Mouse (Mus musculus): ENCODE data around the gene Tll2. TPM values are rescaled to one million over a fixed set of nuclear protein-coding genes. Genes with fewer than 3 reads are reported as not detected.

Tll2 gene
- polyA plus RNA-seq, 1 experiment from 2014 or later = not detected

- no peak overlapping the region for H3K27ac ChIP-seq (ENCODE audit: low read length)
These were observed 67.0 kb downstream of the Tll2 start for GRCm38 (mm10) chr19:41139629-41140028.

GRCm38 (mm10) chr19:41123009-41123408 is 83.6 kb downstream of the Tll2 start:
- ATAC-seq (ENCODE audit: low read depth) = no peak

More at GRCm38 (mm10) chr19:41139629-41140028, 67.0 kb downstream of the Tll2 start:
- no peaks in the 10 kb centered on the region for H3K9me3 ChIP-seq (ENCODE audit: control insufficient read depth, low read length)
- 48% methylated on average over 4 of the region's 4 CpGs for WGBS
- H3K27me3 ChIP-seq (ENCODE audit: control insufficient read depth, insufficient read depth, low read depth, low read length) = no peaks in the 10 kb centered on the region
- ATAC-seq (ENCODE audit: low read depth) = no peak
- H3K4me2 ChIP-seq (ENCODE audit: low read depth, low read length) = no peak overlapping the region
- H3K9ac ChIP-seq (ENCODE audit: low read length) = no peak overlapping the region
- no peak overlapping the region for H3K4me3 ChIP-seq (ENCODE audit: low read length)
- no peaks in the 10 kb centered on the region for H3K36me3 ChIP-seq (ENCODE audit: control insufficient read depth, insufficient read depth, low read length)
- no peaks in the 10 kb centered on the region for H3K4me1 ChIP-seq (replicated peaks; ENCODE audit: control insufficient read depth, insufficient read depth, low read length)

GRCm38 (mm10) chr19:41119924-41120323 is 86.7 kb downstream of the Tll2 start:
- H3K27me3 ChIP-seq (ENCODE audit: control insufficient read depth, insufficient read depth, low read depth, low read length) = no peaks in the 10 kb centered on the region
- H3K36me3 ChIP-seq (ENCODE audit: control insufficient read depth, insufficient read depth, low read length) = no peaks in the 10 kb centered on the region
- 74% methylated on average over 13 of the region's 13 CpGs for WGBS
- H3K4me3 ChIP-seq (ENCODE audit: low read length) = no peak overlapping the region
- 0 out of 2 replicates have a peak, but pooled peaks cover 3% of the 10 kb centered on the region for H3K4me1 ChIP-seq (replicated peaks; ENCODE audit: control insufficient read depth, insufficient read depth, low read length)
- H3K9me3 ChIP-seq (ENCODE audit: control insufficient read depth, low read length) = no peaks in the 10 kb centered on the region
- H3K9ac ChIP-seq (ENCODE audit: low read length) = no peak overlapping the region
- no peak overlapping the region for H3K4me2 ChIP-seq (ENCODE audit: low read depth, low read length)
- H3K27ac ChIP-seq (ENCODE audit: low read length) = no peak overlapping the region
- no peak for ATAC-seq (ENCODE audit: low read depth)

More at GRCm38 (mm10) chr19:41123009-41123408, 83.6 kb downstream of the Tll2 start:
- H3K4me2 ChIP-seq (ENCODE audit: low read depth, low read length) = no peak overlapping the region
- no peak overlapping the region for H3K9ac ChIP-seq (ENCODE audit: low read length)
- H3K4me3 ChIP-seq (ENCODE audit: low read length) = no peak overlapping the region
- H3K4me1 ChIP-seq (replicated peaks; ENCODE audit: control insufficient read depth, insufficient read depth, low read length) = 0 out of 2 replicates have a peak, but pooled peaks cover 3% of the 10 kb centered on the region
- no peaks in the 10 kb centered on the region for H3K9me3 ChIP-seq (ENCODE audit: control insufficient read depth, low read length)
- H3K36me3 ChIP-seq (ENCODE audit: control insufficient read depth, insufficient read depth, low read length) = no peaks in the 10 kb centered on the region
- no peaks in the 10 kb centered on the region for H3K27me3 ChIP-seq (ENCODE audit: control insufficient read depth, insufficient read depth, low read depth, low read length)
- 56% methylated on average over 3 of the region's 3 CpGs for WGBS
- H3K27ac ChIP-seq (ENCODE audit: low read length) = no peak overlapping the region

GRCm38 (mm10) chr19:41118346-41118745 is 88.3 kb downstream of the Tll2 start:
- no peak overlapping the region for H3K27ac ChIP-seq (ENCODE audit: low read length)
- ATAC-seq (ENCODE audit: low read depth) = peak; percentile 76
- no peaks in the 10 kb centered on the region for H3K36me3 ChIP-seq (ENCODE audit: control insufficient read depth, insufficient read depth, low read length)
- H3K4me2 ChIP-seq (ENCODE audit: low read depth, low read length) = no peak overlapping the region
- 0 out of 2 replicates have a peak, but pooled peaks cover 3% of the 10 kb centered on the region for H3K4me1 ChIP-seq (replicated peaks; ENCODE audit: control insufficient read depth, insufficient read depth, low read length)
- 31% methylated on average over 6 of the region's 6 CpGs for WGBS
- no peaks in the 10 kb centered on the region for H3K9me3 ChIP-seq (ENCODE audit: control insufficient read depth, low read length)
- no peak overlapping the region for H3K4me3 ChIP-seq (ENCODE audit: low read length)
- no peaks in the 10 kb centered on the region for H3K27me3 ChIP-seq (ENCODE audit: control insufficient read depth, insufficient read depth, low read depth, low read length)
- no peak overlapping the region for H3K9ac ChIP-seq (ENCODE audit: low read length)

- Histone ChIP-seq H3K27me3 (ENCODE audit: control insufficient read depth, insufficient read depth, low read depth, low read length) (no peaks in the 10 kb centered on the region), H3K4me3 (ENCODE audit: low read length) (no peak overlapping the region), H3K9me3 (ENCODE audit: control insufficient read depth, low read length) (no peaks in the 10 kb centered on the region), H3K4me2 (ENCODE audit: low read depth, low read length) (no peak overlapping the region), H3K27ac (ENCODE audit: low read length) (no peak overlapping the region), H3K9ac (ENCODE audit: low read length) (no peak overlapping the region), H3K4me1 (replicated peaks; ENCODE audit: control insufficient read depth, insufficient read depth, low read length) (0 out of 2 replicates have a peak, but pooled peaks cover 3% of the 10 kb centered on the region), H3K36me3 (ENCODE audit: control insufficient read depth, insufficient read depth, low read length) (no peaks in the 10 kb centered on the region)
- WGBS = 75% methylated on average over 4 of the region's 4 CpGs
- no peak for ATAC-seq (ENCODE audit: low read depth)
These were observed 89.3 kb downstream of the Tll2 start for GRCm38 (mm10) chr19:41117334-41117733.

GRCm38 (mm10) chr19:41114611-41115010 is 92.0 kb downstream of the Tll2 start:
- H3K4me2 ChIP-seq (ENCODE audit: low read depth, low read length) = no peak overlapping the region
- H3K27me3 ChIP-seq (ENCODE audit: control insufficient read depth, insufficient read depth, low read depth, low read length) = no peaks in the 10 kb centered on the region
- WGBS = 36% methylated on average over 5 of the region's 5 CpGs
- H3K27ac ChIP-seq (ENCODE audit: low read length) = no peak overlapping the region
- H3K9ac ChIP-seq (ENCODE audit: low read length) = no peak overlapping the region
- no peak overlapping the region for H3K4me3 ChIP-seq (ENCODE audit: low read length)
- H3K4me1 ChIP-seq (replicated peaks; ENCODE audit: control insufficient read depth, insufficient read depth, low read length) = 0 out of 2 replicates have a peak, but pooled peaks cover 3% of the 10 kb centered on the region
- no peaks in the 10 kb centered on the region for H3K9me3 ChIP-seq (ENCODE audit: control insufficient read depth, low read length)
- no peaks in the 10 kb centered on the region for H3K36me3 ChIP-seq (ENCODE audit: control insufficient read depth, insufficient read depth, low read length)
- ATAC-seq (ENCODE audit: low read depth) = no peak

- no peaks in the 10 kb centered on the region for H3K27me3 ChIP-seq (ENCODE audit: control insufficient read depth, insufficient read depth, low read depth, low read length)
- H3K9me3 ChIP-seq (ENCODE audit: control insufficient read depth, low read length) = no peaks in the 10 kb centered on the region
- 0 out of 2 replicates have a peak, but pooled peaks cover 3% of the 10 kb centered on the region for H3K4me1 ChIP-seq (replicated peaks; ENCODE audit: control insufficient read depth, insufficient read depth, low read length)
- H3K4me2 ChIP-seq (ENCODE audit: low read depth, low read length) = no peak overlapping the region
- ATAC-seq (ENCODE audit: low read depth) = no peak
- H3K4me3 ChIP-seq (ENCODE audit: low read length) = no peak overlapping the region
- 66% methylated on average over 17 of the region's 17 CpGs for WGBS
- no peaks in the 10 kb centered on the region for H3K36me3 ChIP-seq (ENCODE audit: control insufficient read depth, insufficient read depth, low read length)
- no peak overlapping the region for H3K27ac ChIP-seq (ENCODE audit: low read length)
- H3K9ac ChIP-seq (ENCODE audit: low read length) = no peak overlapping the region
These were observed 92.6 kb downstream of the Tll2 start for GRCm38 (mm10) chr19:41113911-41114531.

GRCm38 (mm10) chr19:41112609-41113008 is 94.0 kb downstream of the Tll2 start:
- Histone ChIP-seq H3K36me3 (ENCODE audit: control insufficient read depth, insufficient read depth, low read length) (no peaks in the 10 kb centered on the region), H3K9ac (ENCODE audit: low read length) (no peak overlapping the region), H3K27me3 (ENCODE audit: control insufficient read depth, insufficient read depth, low read depth, low read length) (no peaks in the 10 kb centered on the region), H3K4me2 (ENCODE audit: low read depth, low read length) (no peak overlapping the region), H3K4me1 (replicated peaks; ENCODE audit: control insufficient read depth, insufficient read depth, low read length) (no peaks in the 10 kb centered on the region), H3K9me3 (ENCODE audit: control insufficient read depth, low read length) (no peaks in the 10 kb centered on the region), H3K4me3 (ENCODE audit: low read length) (no peak overlapping the region), H3K27ac (ENCODE audit: low read length) (no peak overlapping the region)
- WGBS = 20% methylated on average over 6 of the region's 6 CpGs
- ATAC-seq (ENCODE audit: low read depth) = no peak

GRCm38 (mm10) chr19:41109991-41110390 is 96.6 kb downstream of the Tll2 start:
- no peak overlapping the region for H3K4me2 ChIP-seq (ENCODE audit: low read depth, low read length)
- no peaks in the 10 kb centered on the region for H3K4me1 ChIP-seq (replicated peaks; ENCODE audit: control insufficient read depth, insufficient read depth, low read length)
- H3K4me3 ChIP-seq (ENCODE audit: low read length) = no peak overlapping the region
- H3K27me3 ChIP-seq (ENCODE audit: control insufficient read depth, insufficient read depth, low read depth, low read length) = no peaks in the 10 kb centered on the region
- no peak overlapping the region for H3K27ac ChIP-seq (ENCODE audit: low read length)
- WGBS = 47% methylated on average over 5 of the region's 5 CpGs
- H3K9me3 ChIP-seq (ENCODE audit: control insufficient read depth, low read length) = no peaks in the 10 kb centered on the region
- H3K9ac ChIP-seq (ENCODE audit: low read length) = no peak overlapping the region
- no peaks in the 10 kb centered on the region for H3K36me3 ChIP-seq (ENCODE audit: control insufficient read depth, insufficient read depth, low read length)
- no peak for ATAC-seq (ENCODE audit: low read depth)
